Mouse (Mus musculus) thymus, adult 18-20 months (tissue): Measurements from ENCODE around the gene Adh5.

Source experiments
- DNase-seq, 2 experiments: peaks; one replicate each; pipeline ENCODE4 v3.0.0; 2022; ENCODE audit warnings: mixed read lengths in 2 of 2

Adh5 gene

DNA sequence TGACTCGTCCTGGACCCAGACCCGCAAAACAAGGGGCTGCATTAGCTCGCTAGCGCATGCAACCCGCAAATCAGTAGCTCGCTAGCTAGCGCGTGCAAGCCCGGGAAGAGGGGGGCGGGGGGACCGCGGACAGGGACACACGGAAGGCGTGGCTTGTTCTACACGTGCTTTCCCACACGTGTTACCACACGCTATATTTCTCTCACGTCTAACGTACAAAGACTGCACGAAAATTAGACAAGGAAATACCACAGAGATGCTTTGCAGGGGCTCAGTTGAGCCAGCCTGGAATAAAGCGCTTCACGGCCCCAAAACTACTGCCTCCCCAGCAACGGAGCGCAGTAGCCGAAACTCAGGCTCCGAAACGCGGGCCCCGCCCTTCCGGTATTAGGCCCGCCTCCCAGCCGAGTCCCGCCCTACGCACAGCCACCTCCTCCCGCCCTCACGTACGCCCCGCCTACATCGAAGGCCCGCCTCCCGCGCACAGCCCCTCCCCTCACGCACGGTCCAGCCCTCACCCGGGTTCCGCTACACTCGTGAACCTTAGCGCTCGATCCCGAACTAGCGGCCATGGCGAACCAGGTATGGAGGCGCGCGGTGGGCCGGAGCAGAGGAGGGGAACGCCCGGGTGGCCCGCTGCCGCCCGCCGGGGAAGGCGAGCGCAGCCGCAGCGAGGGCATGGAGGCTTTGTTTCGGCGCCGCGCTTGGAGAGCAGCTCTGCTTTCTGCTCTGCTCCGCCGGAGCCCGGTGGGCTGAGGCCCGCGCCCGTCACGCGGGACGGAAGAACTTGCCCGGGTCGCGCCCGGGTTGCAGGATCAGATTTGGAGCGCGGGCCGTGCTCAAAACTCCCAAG is at the start of gene Adh5:
Gene Adh5, plus strand, starts transcription at position 482 of the 853 bp plus-strand sequence.
- DNase-seq, result peak; percentile 83 to 85

DNA sequence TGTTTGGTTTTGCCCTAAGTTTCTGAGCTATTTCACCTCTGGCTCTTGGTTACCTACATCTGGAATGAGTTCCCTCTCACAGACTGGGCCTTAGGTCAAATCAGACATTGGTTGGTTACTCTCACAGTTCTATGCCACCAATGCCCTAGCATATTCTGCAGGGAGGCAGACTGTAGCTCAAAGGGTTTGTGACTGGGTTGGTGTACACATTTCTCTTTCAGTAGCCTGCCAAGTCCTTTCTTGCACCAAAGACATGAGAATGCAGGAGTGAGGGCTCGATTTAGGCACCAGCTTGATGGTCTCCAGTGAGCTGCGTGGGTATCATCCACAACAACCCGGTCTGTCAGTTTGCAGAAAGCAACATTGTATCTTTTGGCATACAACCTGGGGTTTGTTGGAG is 38.0 kb upstream of the Adh5 start:
- DNase-seq, result no peak

GRCm38 (mm10) chr3:138405341-138405740 is 37.6 kb upstream of the Adh5 start:
- no peak for DNase-seq

DNA sequence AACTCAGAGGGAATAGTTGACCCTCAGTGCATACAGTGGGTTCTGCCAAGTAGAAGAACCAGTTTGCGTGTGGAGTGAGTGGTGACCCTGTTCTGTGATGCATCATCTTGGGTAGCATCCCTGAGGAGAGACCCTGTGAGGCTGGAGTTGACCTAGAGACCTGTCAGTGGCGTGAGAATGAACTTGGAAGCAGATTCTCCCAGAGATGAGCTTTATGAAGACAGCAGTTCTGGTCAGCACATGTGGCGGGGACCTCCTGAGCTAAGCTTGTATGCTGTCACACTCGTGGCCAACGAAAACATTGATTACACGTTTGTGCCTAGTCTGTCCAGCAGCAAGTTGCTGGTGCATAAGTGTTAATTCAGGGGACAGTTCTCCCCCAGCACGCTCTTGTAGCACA is 37.1 kb upstream of the Adh5 start:
- no peak for DNase-seq

DNA sequence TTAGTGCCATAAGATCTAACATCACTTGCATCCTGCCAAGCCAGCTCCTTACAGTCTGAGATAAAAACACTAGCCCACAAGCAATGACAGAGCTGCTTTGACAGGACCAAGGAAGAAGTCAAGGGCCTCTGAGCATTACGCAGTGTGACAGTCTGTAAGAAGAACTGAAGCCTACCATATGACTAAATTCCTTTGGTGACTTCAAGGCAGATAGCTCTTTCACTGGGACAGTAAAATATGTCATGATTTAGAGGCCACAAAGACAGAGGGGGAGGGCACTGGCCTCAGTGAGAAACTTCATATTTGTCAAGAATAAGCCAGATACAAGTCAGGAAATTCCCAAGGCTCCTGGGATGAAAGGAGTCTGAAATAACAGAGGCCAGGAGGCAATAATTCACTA is 35.0 kb upstream of the Adh5 start:
- no peak for DNase-seq

- no peak for DNase-seq
Measured at GRCm38 (mm10) chr3:138409585-138409984, 33.3 kb upstream of the Adh5 start.

GRCm38 (mm10) chr3:138410211-138410610 is 32.7 kb upstream of the Adh5 start:
- DNase-seq, result no peak

DNA sequence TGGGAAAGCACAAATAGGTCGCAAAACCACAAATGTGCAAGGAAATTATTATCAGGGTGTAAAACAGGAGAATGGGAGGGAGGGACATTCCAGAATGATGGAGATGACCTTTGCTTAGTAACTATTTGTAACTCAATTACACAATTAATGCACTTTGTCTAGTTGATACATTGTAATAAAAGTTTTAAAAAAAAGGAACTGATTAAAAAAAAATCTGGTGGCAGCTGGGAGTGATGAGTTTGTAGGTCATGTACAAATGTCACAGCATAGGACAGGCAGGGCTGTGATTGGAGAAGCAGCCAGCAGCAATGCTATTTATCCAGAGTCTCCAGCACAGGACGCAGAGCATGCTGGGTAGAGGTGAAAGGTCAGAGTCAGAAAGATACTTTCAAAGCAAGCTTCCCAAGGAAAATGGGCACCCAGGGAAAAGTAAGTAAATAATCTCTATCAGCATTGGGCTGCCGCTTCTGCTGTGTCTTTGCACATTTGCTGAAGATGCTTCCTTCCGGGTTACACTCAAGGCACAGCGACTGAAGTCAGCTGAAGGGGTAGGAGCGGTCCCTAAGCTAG is 27.7 kb upstream of the Adh5 start, which contains the start of gene Adh4:
Gene Adh4, plus strand, starts transcription at position 346 of the 570 bp plus-strand sequence.
- DNase-seq, result no peak

GRCm38 (mm10) chr3:138419369-138419768 is 23.5 kb upstream of the Adh5 start:
- DNase-seq, result no peak

- no peak for DNase-seq
Measured at GRCm38 (mm10) chr3:138420385-138420784, 22.5 kb upstream of the Adh5 start.

DNA sequence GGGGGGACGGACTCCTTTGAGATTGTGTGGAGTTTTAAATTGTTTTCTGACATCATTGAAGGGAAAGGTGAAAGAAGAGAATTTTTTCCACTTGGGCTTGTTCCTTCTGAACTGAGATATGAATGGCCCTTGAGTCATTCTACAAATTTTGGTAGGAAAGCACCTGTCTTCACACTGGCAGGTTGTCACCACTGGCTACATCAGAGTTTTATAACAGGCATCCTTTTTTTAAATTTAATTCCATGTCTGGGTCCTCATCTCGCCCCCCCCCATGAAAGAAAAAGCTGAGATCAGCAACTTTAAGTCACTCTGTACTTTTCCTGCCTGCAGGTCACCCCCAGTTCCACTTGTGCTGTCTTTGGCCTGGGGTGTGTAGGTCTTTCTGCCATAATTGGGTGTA is 19.2 kb upstream of the Adh5 start:
- DNase-seq, result no peak

- no peak for DNase-seq
Measured at GRCm38 (mm10) chr3:138424247-138424646, 18.6 kb upstream of the Adh5 start.

GRCm38 (mm10) chr3:138430360-138430976 is 12.4 kb upstream of the Adh5 start:
- no peak for DNase-seq

- no peak for DNase-seq
Measured at GRCm38 (mm10) chr3:138431835-138432234, 11.1 kb upstream of the Adh5 start.

- DNase-seq, result no peak
Measured at GRCm38 (mm10) chr3:138438716-138439115, 4.2 kb upstream of the Adh5 start.

- DNase-seq, result no peak
Measured at GRCm38 (mm10) chr3:138442203-138442602, 690 bp upstream of the Adh5 start.

DNA sequence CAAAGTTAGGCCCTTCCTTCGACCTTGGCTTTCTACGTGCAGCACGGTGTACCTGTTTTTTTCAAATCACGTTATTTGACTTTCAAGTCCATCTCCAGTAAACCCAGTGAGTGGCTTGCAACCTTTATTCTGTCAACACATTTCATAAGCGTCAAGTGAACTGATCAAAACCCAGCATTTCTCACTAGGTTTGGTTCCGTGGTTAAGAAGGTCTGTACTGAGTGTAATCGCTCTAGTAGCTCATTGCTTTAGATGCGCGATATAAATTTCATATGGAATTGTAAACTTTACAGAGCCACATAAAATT is 525 bp downstream of the Adh5 start:
- DNase-seq, result no peak

DNA sequence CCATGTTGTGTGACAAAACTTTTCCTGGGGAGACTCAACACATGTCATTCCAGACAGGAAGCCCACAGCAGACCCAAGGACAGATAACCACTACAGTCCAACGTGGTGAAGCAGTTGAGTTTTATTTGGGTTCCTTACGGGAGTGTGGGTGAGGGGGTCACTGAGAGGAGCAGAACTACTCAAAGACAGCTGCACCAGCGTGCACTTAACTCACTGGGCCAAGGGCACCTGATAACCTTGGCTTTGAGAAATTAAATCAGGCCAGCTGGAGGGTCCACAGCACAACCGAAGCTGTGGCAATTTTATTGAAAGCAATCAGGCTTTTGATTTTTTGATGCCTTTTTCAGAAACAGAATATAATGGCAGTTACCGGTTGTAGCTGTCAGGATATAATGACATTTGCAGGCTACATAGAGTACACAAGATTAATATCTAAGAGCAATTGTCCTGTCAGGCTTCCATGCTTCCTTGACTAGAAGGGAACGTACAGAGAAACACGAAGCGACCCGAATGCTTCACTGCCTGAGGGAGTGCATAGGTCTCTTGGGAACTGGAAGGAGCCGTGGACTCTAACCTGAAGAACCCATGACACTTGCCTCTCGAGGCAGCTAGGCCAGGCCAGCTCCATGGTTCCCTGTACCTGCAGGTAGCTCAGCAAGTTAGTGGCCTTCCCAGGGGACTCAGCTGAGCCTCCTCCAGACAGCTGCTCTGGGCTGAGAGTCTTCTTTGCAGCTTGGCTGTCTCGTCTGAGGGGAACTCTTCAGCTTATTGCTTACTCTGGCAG is 5.4 kb downstream of the Adh5 start:
- DNase-seq, result no peak

- DNase-seq, result no peak
Measured at GRCm38 (mm10) chr3:138452169-138452568, 9.3 kb downstream of the Adh5 start.

- no peak for DNase-seq
Measured at GRCm38 (mm10) chr3:138454234-138454633, 11.3 kb downstream of the Adh5 start.

- DNase-seq, result no peak
Measured at GRCm38 (mm10) chr3:138454711-138455435, 12.0 kb downstream of the Adh5 start.

DNA sequence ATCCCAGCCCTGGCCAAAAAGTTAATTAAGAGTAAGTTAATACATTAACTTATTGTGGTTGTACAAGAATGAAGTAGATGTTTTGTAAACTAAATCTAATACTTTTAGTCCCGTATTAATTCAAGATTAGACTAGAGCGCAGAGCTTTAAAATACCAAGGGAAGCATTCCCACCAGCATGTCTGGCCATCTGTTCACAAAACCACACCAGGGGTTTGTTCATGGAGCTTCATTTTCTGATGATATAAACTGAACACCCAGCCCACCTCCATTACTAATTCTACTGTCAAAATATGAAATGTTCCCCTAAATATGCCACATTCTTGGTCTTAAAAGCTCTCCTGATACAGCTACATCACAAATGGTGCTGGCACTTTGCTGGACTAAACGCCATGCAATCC is 15.5 kb downstream of the Adh5 start:
- DNase-seq, result no peak

DNA sequence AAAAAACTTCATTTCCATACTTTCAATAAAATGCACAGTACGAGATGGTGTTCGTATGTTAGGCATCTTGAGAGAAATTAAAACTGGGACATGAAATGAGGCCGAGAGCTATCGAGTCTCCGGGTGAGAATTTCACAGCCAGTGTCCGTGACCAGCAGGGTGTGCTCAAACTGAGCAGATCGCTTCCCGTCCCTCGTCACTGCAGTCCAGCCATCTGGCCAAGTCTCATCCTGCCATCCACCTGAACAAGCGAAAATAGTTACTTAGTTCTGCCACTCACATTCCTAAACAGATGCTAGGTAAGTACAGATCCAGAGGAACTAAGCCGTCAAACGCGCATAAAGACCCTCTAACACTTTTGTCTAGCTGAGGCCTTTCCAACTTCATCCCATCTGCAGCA is 17.4 kb downstream of the Adh5 start:
- DNase-seq, result no peak
